Comparison of ENCODE assay signal across 9 mouse cellular contexts in genomic region chr5:35739536-35740278, GRCm38 (mm10). TPM values are rescaled to one million over a fixed set of nuclear protein-coding genes. Genes with fewer than 3 reads are reported as not detected.
DNase-seq lines count a peak whose midpoint lies in the region; ATAC-seq lines count a peak whose summit lies in the region.
"Had no signal": no experiment of that assay in that cellular context is flagged by ENCODE, and none has a peak within 500 bp of the region (broad histone marks: within the 10 kb centered on the region; RNA-seq: fewer than 3 reads in every experiment).

TSS of gene Sh3tc1 (minus strand) at chr5:35739987.

- no peaks in the 10 kb centered on the region for H3K36me3 ChIP-seq in embryonic facial prominence, embryonic 12.5 days
- no peaks in the 10 kb centered on the region for H3K36me3 ChIP-seq in midbrain, embryonic 15.5 days (replicated peaks)
- H3K36me3 ChIP-seq: hindbrain, embryonic 15.5 days had no signal

- H3K9ac ChIP-seq in embryonic facial prominence, embryonic 12.5 days = 0 out of 2 replicates have a peak within 1 kb of the TSS, but pooled peaks have one; percentile 10
- H3K9ac ChIP-seq in midbrain, embryonic 15.5 days = no peak within 1 kb of the TSS
- H3K9ac ChIP-seq: hindbrain, embryonic 15.5 days had no signal

- peaks cover 28% of the 10 kb centered on the region for H3K27me3 ChIP-seq in embryonic facial prominence, embryonic 12.5 days
- 0 out of 2 replicates have a peak, but pooled peaks cover 3% of the 10 kb centered on the region for H3K27me3 ChIP-seq in midbrain, embryonic 15.5 days (replicated peaks)

- ATAC-seq in embryonic facial prominence, embryonic 12.5 days (ENCODE audit: insufficient number of reproducible peaks, insufficient read depth, low FRiP score, low TSS enrichment) = no peak
- ATAC-seq in midbrain, embryonic 15.5 days (replicated peaks) = no peak

- H3K27ac ChIP-seq in embryonic facial prominence, embryonic 12.5 days = no peak within 1 kb of the TSS
- no peak within 1 kb of the TSS for H3K27ac ChIP-seq in midbrain, embryonic 15.5 days
- H3K27ac ChIP-seq: hindbrain, embryonic 15.5 days had no signal

- H3K9me3 ChIP-seq in embryonic facial prominence, embryonic 12.5 days = no peaks in the 10 kb centered on the region
- no peaks in the 10 kb centered on the region for H3K9me3 ChIP-seq in midbrain, embryonic 15.5 days
- H3K9me3 ChIP-seq: hindbrain, embryonic 15.5 days had no signal

- H3K4me1 ChIP-seq in embryonic facial prominence, embryonic 12.5 days = peaks cover 8% of the 10 kb centered on the region
- no peaks in the 10 kb centered on the region for H3K4me1 ChIP-seq in midbrain, embryonic 15.5 days
- H3K4me1 ChIP-seq: hindbrain, embryonic 15.5 days had no signal

- no peak within 1 kb of the TSS for H3K4me2 ChIP-seq in embryonic facial prominence, embryonic 12.5 days (replicated peaks)
- H3K4me2 ChIP-seq in midbrain, embryonic 15.5 days = no peak within 1 kb of the TSS
- H3K4me2 ChIP-seq: hindbrain, embryonic 15.5 days had no signal

- H3K4me3 ChIP-seq in embryonic facial prominence, embryonic 12.5 days = no peak within 1 kb of the TSS
- H3K4me3 ChIP-seq in midbrain, embryonic 15.5 days = no peak within 1 kb of the TSS
- H3K4me3 ChIP-seq: hindbrain, embryonic 15.5 days had no signal

- WGBS in embryonic facial prominence, embryonic 12.5 days = 12% methylated on average over 10 of the region's 10 CpGs
- 26% methylated on average over 10 of the region's 10 CpGs for WGBS in midbrain, embryonic 15.5 days

- DNase-seq in adrenal gland, adult (ENCODE audit: inconsistent age in 2 of 2, low spot score in 1 of 2) = peak; percentile 90 to 94
- peak; percentile 84 to 85 for DNase-seq in kidney, adult 8-10 months
- peak; percentile 15 for DNase-seq in mesoderm, embryonic 11.5 days (ENCODE audit: low read depth, low spot score)
- no peak for DNase-seq in cerebellum, adult 11-12 months
- DNase-seq in left cerebral cortex, adult 18-20 months (ENCODE audit: low spot score in 2 of 2) = no peak
- DNase-seq in cerebellum, adult 9-11 months = no peak

RNA-seq across cellular contexts. Expression of gene Sh3tc1, which starts in this region (rescaled TPM):
- polyA plus RNA-seq in embryonic facial prominence, embryonic 12.5 days (2016; fragmentation: Nextera tagmentation; extraction: Ambion mirVana) = 5.4 and 6.6 TPM in 2 replicates
- polyA plus RNA-seq in midbrain, embryonic 15.5 days (2015; fragmentation: Nextera tagmentation; extraction: Ambion mirVana) = 2.5 and 3.5 TPM in 2 replicates
- total RNA-seq in left cerebral cortex, adult 18-20 months (2021) = 1 to 10 TPM; 2.4 to 2.6 TPM

Comparison
In these comparisons a context has a peak if more than half of its experiments do, and no peak if none do; other contexts are left out.
1. DNase-seq: peak in adrenal gland, adult (2 of 2), kidney, adult 8-10 months (2 of 2) and mesoderm, embryonic 11.5 days (single experiment); none in cerebellum, adult 11-12 months (single experiment), left cerebral cortex, adult 18-20 months (0 of 2) and cerebellum, adult 9-11 months (single experiment).